Mouse (Mus musculus) mouse embryonic stem cell (cell line): ENCODE data around the gene Slc30a2.
"Not testable (repeated sequence)": the region's sequence is repeated elsewhere in the genome, so short reads cannot be mapped to it uniquely, and the experiment has no call there.

Source experiments
- in situ Hi-C, 2 experiments: fragments of 300-500 bp; cut with MboI; formaldehyde crosslinking; loops; 1 replicate in 1 of 2; 3 replicates in 1 of 2; pipeline ENCODE4 v1.14.3; 2019 to 2020; ENCODE audit warnings: low sequenced_read_pairs in 2 of 2, low pct_unique_long_range_greater_than_20kb in 1 of 2, mixed read lengths in 1 of 2; ENCODE audit not compliant: unreplicated experiment in 1 of 2

Gene Slc30a2

DNA sequence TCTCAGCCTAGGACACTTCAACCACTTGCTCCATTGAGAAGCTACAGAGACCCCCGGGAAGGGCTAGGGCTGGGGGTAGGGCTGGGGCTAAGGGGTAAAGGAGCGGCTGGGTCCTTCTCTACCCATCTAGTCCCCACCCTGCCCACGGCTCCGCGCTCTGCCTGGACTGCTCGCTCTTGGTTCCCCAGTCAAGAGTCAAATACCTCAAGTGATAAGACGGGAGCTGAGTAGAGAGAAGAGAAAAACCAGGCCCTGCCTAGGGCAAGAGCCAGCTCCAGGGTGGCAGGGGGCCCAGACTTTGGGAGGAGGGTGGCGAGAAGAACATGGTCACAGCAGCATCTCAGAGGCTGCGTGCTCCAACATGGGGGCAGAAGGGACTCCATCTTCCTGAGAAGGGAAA, 27.5 kb upstream of the Slc30a2 start:
- in situ Hi-C loops: loop anchor here in 1 of 2 experiments (10.0 kb wide), 1 partner anchor 79 kb away; the partner anchor contains the start of gene Pafah2

DNA sequence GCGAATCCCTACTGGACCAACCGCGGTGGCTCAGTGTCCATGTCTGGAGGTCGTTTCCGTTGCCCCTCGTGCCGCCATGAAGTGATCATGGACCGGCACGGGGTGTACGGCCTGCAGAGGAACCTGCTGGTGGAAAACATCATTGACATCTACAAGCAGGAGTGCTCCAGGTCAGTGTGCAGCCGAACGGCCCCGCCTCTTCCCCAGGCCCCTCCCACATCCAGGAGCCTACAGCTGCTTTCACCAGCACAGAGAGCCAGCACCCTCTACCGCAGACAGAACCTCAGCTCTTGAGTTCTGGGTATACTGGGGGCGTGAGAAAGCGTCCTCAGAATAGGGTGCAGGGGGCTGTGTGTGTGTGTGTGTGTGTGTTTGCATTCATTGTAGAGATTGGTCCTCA, 26.6 kb upstream of the Slc30a2 start:
- in situ Hi-C loops: loop anchor here in 1 of 2 experiments (10.0 kb wide), 1 partner anchor 78 kb away; the partner anchor contains the start of gene Pafah2

DNA sequence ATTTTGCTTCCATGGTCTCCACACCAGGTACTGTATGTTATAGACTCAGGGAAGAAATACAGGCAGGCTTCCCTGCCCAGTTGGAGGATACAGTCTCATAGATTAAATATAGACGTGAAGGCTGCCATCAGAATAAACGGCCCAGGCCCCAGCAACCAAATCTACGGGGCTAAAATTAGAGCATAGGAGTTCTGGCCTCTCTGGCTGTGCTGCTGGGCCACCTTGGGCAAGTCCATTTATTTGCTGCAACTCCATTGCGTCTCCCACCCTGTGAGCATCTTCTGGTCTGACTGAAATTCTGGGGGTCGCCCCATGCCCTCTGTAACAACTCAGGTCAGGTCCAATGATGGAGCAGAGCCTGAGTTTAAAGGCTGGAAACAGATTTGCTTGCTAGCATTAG, 23.9 kb upstream of the Slc30a2 start:
- in situ Hi-C loops: loop anchor here in 1 of 2 experiments (10.0 kb wide), 1 partner anchor 76 kb away; the partner anchor contains the start of gene Pafah2

DNA sequence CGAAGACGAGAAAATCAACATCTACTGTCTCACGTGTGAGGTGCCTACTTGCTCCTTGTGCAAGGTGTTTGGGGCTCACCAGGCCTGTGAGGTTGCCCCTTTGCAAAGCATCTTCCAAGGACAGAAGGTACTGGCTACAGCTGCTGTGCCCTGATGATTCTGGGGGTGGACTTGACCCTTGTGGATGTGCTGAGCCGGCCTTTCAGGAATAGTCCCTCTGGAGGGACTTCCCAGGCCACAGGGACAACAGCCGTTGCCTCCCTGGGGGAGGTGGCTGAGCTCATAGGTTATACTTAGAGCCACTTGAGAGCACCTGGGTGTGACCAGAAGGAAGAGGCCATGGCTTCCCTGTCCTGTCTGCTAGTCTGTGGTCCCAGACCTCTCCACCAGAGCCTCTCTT, 23.3 kb upstream of the Slc30a2 start:
- in situ Hi-C loops: loop anchor here (5.0 to 10.0 kb wide), 2 partner anchors 38 to 75 kb away; partner anchors contain the start of gene Pafah2 (in 1 of the 2)

DNA sequence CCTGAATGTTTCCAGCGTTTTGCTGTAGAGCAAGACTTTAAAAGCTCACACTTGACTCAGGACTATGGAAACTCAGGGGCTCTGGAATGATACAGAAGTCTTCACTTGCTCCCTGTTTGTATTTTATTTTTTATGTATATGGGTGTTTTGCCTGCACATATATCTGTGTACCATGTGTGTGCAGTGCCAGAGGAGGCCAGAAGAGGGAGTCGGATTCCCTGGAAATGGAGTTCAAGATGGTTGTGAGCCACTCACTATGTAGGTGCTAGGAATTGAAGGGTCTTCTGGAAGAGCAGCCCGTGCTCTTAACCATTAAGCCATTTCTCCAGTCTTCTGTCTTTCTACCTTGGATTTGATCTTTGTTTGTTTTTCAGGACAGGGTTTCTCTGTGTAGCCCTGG, 21.5 kb upstream of the Slc30a2 start:
- in situ Hi-C loops: loop anchor here in 1 of 2 experiments (5.0 kb wide), 1 partner anchor 36 kb away; no protein-coding TSS in a partner anchor

DNA sequence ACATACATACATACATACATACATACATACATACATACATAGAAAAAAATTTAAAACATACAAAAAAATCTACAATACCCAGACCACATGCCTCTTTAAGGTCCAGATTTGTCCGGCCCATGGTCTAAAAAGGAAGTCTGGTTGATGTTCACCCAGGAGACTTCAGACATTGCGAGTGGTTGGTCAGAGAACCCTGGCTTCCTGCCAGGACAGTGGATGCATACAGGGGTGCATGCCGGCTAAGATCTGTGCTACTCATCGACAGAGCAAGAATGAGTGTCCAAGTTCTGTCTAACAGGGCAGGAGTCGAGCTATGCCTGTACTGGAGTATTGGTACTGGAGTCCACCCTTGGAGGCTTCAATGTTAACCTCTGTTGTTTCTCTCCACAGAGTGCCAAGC, 18.3 kb upstream of the Slc30a2 start:
- in situ Hi-C loops: loop anchor here in 1 of 2 experiments (5.0 kb wide), 1 partner anchor 33 kb away; no protein-coding TSS in a partner anchor

DNA sequence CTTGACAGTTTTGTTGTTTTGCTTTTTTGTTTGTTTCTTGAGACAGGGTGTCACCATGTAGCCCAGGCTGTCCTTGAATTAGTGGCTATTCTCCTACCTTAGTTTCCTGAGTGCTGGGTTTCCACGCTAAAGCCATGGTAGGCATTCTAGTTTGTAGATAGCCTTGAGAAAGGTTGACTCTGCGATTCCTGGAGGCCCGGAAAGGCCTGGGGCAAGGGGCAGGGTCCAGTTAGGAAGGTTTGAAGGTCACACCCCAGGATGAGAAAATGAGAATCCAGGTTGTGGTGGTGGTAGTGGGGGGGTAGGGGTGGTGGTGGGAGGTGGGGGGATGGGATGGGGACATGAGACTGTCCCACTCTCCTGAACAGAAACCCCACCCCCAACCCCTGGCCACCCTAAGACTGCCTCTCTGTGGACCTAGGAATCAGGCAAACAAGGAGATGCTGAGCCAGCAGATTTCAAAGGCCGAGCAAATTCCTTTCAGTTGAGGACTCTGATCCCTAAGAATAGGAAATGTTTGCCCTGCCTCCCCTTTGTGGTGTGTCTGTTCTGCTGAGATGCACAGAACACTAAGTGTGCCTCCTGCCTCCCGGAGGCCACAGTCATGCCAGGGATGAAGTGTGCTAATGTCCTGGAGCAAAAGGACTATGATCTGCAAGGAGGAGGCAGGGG, 16.0 kb upstream of the Slc30a2 start:
- in situ Hi-C loops: no loop called here

DNA sequence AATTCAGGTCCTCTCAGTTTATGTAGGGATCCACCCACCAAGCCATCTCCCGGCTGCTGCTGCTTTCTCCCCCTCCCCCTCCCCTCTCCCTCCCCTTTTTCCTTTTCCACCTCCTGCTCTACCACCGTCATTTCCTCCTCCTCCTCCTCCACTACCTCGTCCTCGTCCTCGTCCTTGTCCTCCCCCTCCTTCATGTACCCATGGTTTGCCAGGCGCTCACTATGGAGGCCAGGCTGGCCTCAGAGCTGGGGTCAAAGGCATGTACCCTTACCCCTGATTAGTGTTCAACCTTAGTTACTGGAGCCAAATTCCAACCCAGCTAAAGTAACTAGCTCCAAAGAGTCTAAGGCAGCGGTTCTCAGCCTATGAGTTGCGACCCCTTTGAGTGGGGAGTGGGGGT, 14.8 kb upstream of the Slc30a2 start:
- in situ Hi-C loops: no loop called here

DNA sequence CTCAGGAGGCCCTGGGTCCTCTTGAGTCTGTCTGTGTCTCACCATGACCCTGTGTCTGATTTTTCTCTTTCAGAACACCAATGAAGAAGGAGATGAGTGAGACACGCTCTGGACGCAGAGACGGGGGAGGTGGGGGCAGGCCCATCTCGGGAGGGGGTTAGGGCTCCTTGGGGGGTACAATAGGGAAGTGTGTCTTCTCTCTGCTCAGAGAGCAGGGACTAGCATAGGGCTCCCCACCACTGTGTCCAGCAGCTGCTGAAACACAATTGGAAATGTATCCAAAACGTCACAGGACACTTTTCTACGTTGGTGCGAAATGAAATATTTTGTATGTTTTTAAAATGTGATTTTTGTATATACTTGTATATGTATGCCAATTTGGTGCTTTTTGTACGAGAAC, 14.1 kb upstream of the Slc30a2 start:
- in situ Hi-C loops: no loop called here

DNA sequence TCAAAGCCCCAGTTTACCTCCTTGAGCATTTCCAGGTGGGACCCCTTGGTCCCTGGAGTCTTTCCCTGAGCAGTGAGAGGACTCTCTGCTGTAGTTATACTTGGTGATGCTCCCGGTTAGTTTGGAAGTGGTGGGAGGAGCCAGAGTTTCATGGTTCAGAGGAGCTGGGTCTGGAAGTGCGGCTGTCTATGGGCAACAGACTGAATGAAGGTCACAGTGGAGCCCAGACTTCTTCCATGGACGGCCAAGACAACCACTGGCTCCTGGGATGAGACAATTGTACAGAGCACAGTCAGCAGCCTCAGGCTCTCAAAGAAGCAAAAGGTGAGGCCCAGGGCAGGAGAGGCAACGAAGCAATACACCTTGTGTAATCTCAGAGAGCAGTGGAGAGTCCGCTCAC, 12.7 kb upstream of the Slc30a2 start:
- in situ Hi-C loops: no loop called here

DNA sequence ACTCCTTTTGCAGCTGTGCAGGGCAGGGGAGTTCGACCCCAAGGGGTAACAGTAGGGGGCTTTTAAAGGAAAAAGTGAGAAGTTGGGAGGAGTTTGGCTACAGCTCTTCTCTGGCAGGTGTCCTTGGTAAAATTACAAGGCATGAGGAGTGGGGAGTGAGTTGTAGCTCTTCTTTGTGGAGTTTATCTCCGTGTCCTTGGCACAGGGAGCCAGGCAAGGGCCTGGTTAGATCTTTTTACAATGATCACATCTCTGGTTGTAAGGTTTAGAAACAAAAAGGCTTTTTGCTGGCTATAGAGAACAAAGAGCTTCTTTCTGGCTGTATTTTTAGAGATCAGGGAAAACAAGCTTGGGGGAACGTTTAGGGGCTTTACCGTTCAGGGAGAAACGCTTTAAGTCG, 1.8 kb upstream of the Slc30a2 start:
- in situ Hi-C loops: not testable (repeated sequence)

DNA sequence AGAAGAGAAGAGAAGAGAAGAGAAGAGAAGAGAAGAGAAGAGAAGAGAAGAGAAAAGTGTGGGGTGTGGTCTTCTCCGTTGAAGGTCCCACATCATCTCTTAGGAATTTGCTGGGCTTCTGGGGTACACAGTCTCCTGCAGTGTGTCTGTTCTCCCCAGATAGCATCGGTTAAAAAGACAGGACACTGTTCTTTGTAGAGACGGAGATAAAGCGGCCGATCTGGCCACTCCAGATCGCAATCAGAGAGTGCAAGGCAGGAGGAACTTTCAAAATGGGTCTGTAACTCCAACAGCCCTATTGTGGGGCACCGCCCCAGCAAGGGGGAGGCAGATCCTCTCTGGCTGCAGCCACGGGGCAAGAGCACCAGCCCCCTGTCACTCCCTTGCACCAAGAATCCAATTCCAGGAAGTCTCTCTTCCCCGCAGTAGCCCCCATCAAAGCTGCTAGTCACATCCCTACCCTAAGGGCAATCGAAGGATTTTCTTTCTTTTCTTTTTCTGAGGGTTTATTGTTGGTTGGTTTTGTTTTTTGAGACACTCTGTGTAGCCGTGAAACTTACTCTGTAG, 685 bp upstream of the Slc30a2 start:
- in situ Hi-C loops: no loop called here

DNA sequence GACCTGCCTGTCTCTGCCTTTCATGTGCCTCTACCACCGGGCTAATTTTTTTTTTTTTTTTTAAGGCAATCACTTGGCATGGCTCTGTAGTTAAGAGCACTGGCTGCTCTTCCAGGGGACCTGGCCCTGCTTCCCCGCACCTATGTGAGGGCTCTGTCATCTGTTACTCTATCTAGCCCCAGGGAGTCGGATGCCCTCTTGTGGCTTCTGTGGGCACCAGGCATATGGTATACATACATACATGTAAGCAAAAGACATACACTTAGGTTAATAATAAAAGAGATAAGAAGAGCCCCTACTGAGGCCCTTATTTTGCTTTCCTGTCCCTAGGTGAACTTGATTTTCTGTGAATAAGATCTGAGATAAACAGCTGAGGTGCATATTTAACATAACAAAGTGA, 1.6 kb downstream of the Slc30a2 start:
- in situ Hi-C loops: no loop called here

DNA sequence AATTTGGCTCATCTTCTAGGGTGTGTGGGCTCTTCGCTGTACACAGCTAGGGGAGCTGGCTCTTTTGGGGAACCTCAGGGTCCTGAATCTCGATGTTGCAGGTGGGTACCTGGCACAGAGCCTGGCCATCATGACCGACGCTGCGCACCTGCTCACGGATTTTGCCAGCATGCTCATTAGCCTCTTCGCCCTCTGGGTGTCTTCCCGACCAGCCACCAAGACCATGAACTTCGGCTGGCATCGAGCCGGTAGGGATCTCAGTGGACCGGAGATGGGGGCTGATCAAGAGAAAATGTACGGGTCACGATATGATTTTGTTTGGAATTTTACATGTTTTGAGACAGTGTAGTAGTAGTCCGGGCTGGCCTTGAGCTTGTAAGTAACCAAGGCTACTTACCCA, 2.8 kb downstream of the Slc30a2 start:
- in situ Hi-C loops: no loop called here

DNA sequence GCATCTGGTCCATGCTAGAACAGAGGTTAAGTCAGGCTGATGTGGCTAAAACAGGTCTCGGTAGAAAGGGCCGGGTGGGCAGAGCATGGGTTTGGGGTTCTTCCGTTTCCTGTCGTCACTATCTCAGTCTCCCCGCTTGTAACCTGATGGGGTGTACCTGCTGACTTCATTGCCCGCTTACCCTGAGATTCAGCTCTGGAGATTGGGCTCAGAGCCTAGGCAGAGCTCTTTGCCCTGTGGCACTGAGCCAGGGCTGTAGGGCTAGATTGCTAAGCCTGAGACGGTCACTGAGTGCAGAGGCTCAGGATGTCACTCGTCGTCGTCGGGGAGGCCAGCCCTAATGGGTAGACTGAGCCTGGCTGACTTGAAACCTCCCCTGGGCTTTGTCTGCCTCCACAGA, 5.1 kb downstream of the Slc30a2 start:
- in situ Hi-C loops: no loop called here

DNA sequence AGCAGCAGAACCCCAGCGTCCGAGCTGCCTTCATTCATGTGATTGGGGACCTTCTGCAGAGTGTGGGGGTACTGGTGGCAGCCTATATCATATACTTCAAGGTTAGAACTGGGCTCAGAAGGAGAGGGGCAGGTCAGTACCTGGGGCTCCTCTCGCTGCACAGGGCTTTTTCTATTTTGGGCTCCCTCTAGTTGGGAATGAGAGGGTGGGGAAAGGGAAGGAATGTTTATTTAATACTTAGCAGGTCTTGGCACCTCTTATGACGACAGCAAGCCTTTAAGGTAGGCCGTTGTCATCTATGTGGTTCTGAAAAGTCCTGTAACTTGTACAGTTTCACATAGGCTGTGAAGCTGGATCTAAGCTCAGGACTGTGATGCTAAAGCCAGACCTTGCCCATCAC, 5.6 kb downstream of the Slc30a2 start:
- in situ Hi-C loops: no loop called here

DNA sequence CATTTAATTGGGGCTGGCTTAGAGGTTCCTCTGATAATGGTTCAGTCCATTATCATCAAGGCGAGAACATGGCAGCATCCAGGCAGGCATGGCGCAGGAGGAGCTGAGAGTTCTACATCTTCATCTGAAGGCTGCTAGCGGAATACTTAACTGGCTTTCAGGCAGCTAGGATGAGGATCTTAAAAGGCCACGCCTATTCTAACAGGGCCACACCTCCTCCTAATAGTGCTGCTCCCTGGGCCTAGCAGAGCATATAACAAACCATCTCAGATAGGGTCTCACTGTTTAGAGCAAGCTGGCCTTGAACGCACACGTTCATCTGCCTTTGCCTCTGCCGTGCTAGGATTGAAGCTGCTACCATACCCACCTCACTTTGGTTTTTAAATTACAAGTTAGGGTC, 6.8 kb downstream of the Slc30a2 start:
- in situ Hi-C loops: no loop called here

DNA sequence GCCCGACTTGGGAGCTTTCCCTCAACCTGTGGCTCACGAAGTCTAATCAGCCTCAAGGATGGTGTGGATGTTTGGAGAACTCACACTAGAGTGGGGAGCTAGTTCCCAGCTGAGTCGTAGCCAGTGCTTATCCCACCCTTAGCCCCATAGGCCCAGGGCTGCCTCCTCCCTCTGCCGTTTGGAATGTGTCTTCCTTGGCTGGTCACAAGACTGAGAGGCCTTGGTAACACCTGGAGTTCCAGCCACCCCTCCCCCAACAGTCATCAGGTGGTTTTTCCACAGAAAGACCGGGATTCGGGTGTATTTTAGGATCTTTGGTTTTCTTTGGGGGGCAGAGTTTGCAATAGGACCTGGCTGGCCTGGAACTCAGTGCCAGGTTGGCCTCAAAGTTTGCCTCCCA, 7.7 kb downstream of the Slc30a2 start:
- in situ Hi-C loops: no loop called here

DNA sequence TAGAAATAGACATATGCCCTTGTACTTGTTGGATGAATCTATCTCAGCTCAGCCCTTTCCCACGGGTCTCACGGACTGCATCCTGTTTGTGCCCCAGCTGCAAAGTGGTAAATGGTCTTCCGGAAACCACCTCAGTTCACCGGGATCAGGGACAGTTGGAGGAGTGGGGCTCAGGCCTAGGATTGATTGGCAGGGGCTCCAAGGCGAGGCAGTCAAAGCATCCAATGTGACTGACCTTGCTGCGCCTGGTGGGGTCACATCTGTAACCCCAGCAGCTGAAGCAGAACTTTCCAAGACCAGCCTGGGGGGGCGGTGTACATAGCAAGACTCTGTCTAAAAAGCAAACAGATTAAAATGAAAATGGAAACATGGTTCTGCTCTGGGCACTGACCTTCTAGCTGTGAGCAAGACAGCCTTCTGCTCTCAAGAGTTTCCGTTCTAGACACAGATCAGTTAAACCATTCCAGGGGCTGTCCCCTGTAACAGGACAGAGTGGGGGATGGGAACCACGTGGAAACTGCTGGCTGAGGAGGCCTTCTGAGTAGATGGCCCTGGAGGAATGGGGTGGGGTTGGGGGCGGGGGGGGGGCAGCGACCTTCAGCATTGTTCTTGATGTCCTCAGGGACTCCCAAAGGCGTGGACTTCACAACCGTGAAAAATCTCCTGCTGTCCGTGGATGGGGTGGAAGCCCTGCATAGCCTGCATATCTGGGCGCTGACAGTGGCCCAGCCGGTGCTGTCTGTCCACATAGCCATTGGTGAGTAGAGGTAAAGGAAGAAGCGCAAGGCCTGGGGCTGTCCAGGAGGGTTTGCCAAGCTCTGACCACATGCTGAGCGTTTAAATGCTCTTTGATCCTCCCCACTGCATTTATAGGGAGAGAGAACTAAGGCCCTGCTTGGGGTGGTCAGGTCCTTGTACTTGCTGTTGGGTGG, 8.6 kb downstream of the Slc30a2 start:
- in situ Hi-C loops: no loop called here
